Mouse (Mus musculus) MEL (cell line): Measurements from ENCODE around the gene Ass1. TPM values are rescaled to one million over a fixed set of nuclear protein-coding genes. Genes with fewer than 3 reads are reported as not detected.

ENCODE experiments used
- DNase-seq: peaks from one replicate; pipeline ENCODE4 v3.0.0; 2011; ENCODE audit warnings: low read depth, low spot score
- H3K27ac ChIP-seq: 2 replicates; pipeline ENCODE4 v1.5.1; 2012; ENCODE audit warnings: low read depth, mild to moderate bottlenecking, control low read depth, low read length, moderate library complexity; ENCODE audit not compliant: control insufficient read depth
- H3K27me3 ChIP-seq, 2 experiments: fragments of 150-350 bp in 1 of 2; sonication (generic) in 1 of 2; 2 replicates each; pipeline ENCODE4 v1.6.1; 2012; ENCODE audit warnings: low read length in 2 of 2, mild to moderate bottlenecking in 2 of 2, improper control_type of control experiment in 1 of 2, moderate library complexity in 1 of 2; ENCODE audit not compliant: insufficient read depth in 2 of 2, control insufficient read depth in 1 of 2
- H3K36me3 ChIP-seq, 2 experiments: 2 replicates each; pipeline ENCODE4 v1.6.1; 2012 to 2014; ENCODE audit warnings: low read length in 2 of 2, improper control_type of control experiment in 1 of 2, inconsistent platforms in 1 of 2, mild to moderate bottlenecking in 1 of 2; ENCODE audit not compliant: insufficient read depth in 2 of 2, control insufficient read depth in 1 of 2
- H3K4me1 ChIP-seq, 2 experiments: fragments of 150-350 bp in 1 of 2; sonication (generic) in 1 of 2; 2 replicates each; pipeline ENCODE4 v1.6.1; 2012; ENCODE audit warnings: low read length in 2 of 2, improper control_type of control experiment in 1 of 2, mild to moderate bottlenecking in 1 of 2; ENCODE audit not compliant: insufficient read depth in 2 of 2, control insufficient read depth in 1 of 2
- H3K4me3 ChIP-seq, 2 experiments: fragments of 150-350 bp in 1 of 2; sonication (generic) in 1 of 2; 2 replicates each; pipeline ENCODE4 v1.5.1; 2012; ENCODE audit warnings: low read depth in 2 of 2, low read length in 2 of 2, mild to moderate bottlenecking in 2 of 2, moderate library complexity in 2 of 2, control low read depth in 1 of 2, improper control_type of control experiment in 1 of 2; ENCODE audit not compliant: control insufficient read depth in 1 of 2, insufficient read depth in 1 of 2
- H3K79me2 ChIP-seq: 2 replicates; pipeline ENCODE4 v1.6.1; 2012; ENCODE audit warnings: mild to moderate bottlenecking, low read length, moderate library complexity; ENCODE audit not compliant: control insufficient read depth, poor library complexity, insufficient read depth
- H3K9ac ChIP-seq: 2 replicates; pipeline ENCODE4 v1.6.1; 2012; ENCODE audit warnings: low read depth, mild to moderate bottlenecking, control low read depth, low read length, moderate library complexity; ENCODE audit not compliant: control insufficient read depth, poor library complexity, severe bottlenecking
- H3K9me3 ChIP-seq: fragments of 150-350 bp; sonication (generic); replicated peaks from 2 replicates; pipeline ENCODE4 v1.6.1; 2012; ENCODE audit warnings: mild to moderate bottlenecking, low read length, improper control_type of control experiment, moderate library complexity; ENCODE audit not compliant: insufficient read depth
- CHD1 ChIP-seq: IDR thresholded peaks from 2 replicates; pipeline ENCODE4 v1.6.1; 2012; ENCODE audit warnings: low read depth, mild to moderate bottlenecking, inconsistent platforms, low read length, improper control_type of control experiment
- EP300 ChIP-seq, 2 experiments: IDR thresholded peaks; 2 replicates each; pipeline ENCODE4 v1.6.1; 2011; ENCODE audit warnings: improper control_type of control experiment in 2 of 2, low read length in 2 of 2, low read depth in 1 of 2, mild to moderate bottlenecking in 1 of 2
- GABPA ChIP-seq: IDR thresholded peaks from 2 replicates; pipeline ENCODE4 v1.6.1; 2012; ENCODE audit warnings: low read depth, mild to moderate bottlenecking, inconsistent platforms, low read length, improper control_type of control experiment, moderate library complexity
- HCFC1 ChIP-seq: IDR thresholded peaks from 2 replicates; pipeline ENCODE4 v1.6.1; 2012; ENCODE audit warnings: low read depth, mild to moderate bottlenecking, inconsistent platforms, low read length, improper control_type of control experiment, moderate library complexity
- MAFK ChIP-seq: IDR thresholded peaks from 2 replicates; pipeline ENCODE4 v1.6.1; 2011; ENCODE audit warnings: low read depth, mild to moderate bottlenecking, low read length, improper control_type of control experiment, borderline replicate concordance
- MAX ChIP-seq: IDR thresholded peaks from 2 replicates; pipeline ENCODE4 v1.6.1; 2011; ENCODE audit warnings: low read length, improper control_type of control experiment
- MAZ ChIP-seq: IDR thresholded peaks from 2 replicates; pipeline ENCODE4 v1.6.1; 2012; ENCODE audit warnings: low read depth, mild to moderate bottlenecking, inconsistent platforms, low read length, improper control_type of control experiment
- MEF2A ChIP-seq: IDR thresholded peaks from 2 replicates; pipeline ENCODE4 v1.6.1; 2014; ENCODE audit warnings: low read depth, mild to moderate bottlenecking, inconsistent platforms, low read length, improper control_type of control experiment; ENCODE audit not compliant: poor library complexity, insufficient replicate concordance, severe bottlenecking; ENCODE audit errors: extremely low read depth
- MYC ChIP-seq: IDR thresholded peaks from 2 replicates; pipeline ENCODE4 v1.6.1; 2011; ENCODE audit warnings: low read depth, mild to moderate bottlenecking, low read length, improper control_type of control experiment, moderate library complexity
- POLR2A ChIP-seq, 2 experiments: IDR thresholded peaks; 2 replicates each; pipeline ENCODE4 v1.6.1; 2011 to 2012; ENCODE audit warnings: low read length in 2 of 2, mild to moderate bottlenecking in 2 of 2, control low read depth in 1 of 2, improper control_type of control experiment in 1 of 2, low read depth in 1 of 2, moderate library complexity in 1 of 2; ENCODE audit not compliant: control insufficient read depth in 1 of 2, insufficient read depth in 1 of 2, poor library complexity in 1 of 2
- POLR2AphosphoS5 ChIP-seq: IDR thresholded peaks from 2 replicates; pipeline ENCODE4 v1.6.1; 2012; ENCODE audit warnings: low read depth, borderline replicate concordance, mild to moderate bottlenecking, inconsistent platforms, low read length, moderate library complexity, mixed read lengths
- RAD21 ChIP-seq: IDR thresholded peaks from 2 replicates; pipeline ENCODE4 v1.6.1; 2011; ENCODE audit warnings: mild to moderate bottlenecking, low read depth, low read length, improper control_type of control experiment
- RCOR1 ChIP-seq: IDR thresholded peaks from 2 replicates; pipeline ENCODE4 v1.6.1; 2012; ENCODE audit warnings: low read depth, mild to moderate bottlenecking, inconsistent platforms, low read length, improper control_type of control experiment
- SIN3A ChIP-seq: IDR thresholded peaks from 2 replicates; pipeline ENCODE4 v1.6.1; 2012; ENCODE audit warnings: low read length, improper control_type of control experiment, inconsistent platforms
- TAL1 ChIP-seq: IDR thresholded peaks from 2 replicates; pipeline ENCODE4 v1.6.1; 2012; ENCODE audit warnings: mild to moderate bottlenecking, inconsistent platforms, low read length, moderate library complexity, mixed read lengths
- TCF12 ChIP-seq: IDR thresholded peaks from 2 replicates; pipeline ENCODE4 v1.6.1; 2014; ENCODE audit warnings: low read depth, mild to moderate bottlenecking, inconsistent platforms, low read length, improper control_type of control experiment, moderate library complexity
- USF1 ChIP-seq: IDR thresholded peaks from 2 replicates; pipeline ENCODE4 v1.6.1; 2014; ENCODE audit warnings: low read depth, mild to moderate bottlenecking, inconsistent platforms, low read length, improper control_type of control experiment, moderate library complexity
- ZMIZ1 ChIP-seq: IDR thresholded peaks from 2 replicates; pipeline ENCODE4 v1.6.1; 2012; ENCODE audit warnings: low read depth, mild to moderate bottlenecking, inconsistent platforms, low read length, improper control_type of control experiment, moderate library complexity
- ZNF384 ChIP-seq: IDR thresholded peaks from 2 replicates; pipeline ENCODE4 v1.6.1; 2012; ENCODE audit warnings: low read depth, mild to moderate bottlenecking, inconsistent platforms, low read length, improper control_type of control experiment
- polyA plus RNA-seq, 2 experiments: library from polyadenylated mRNA; stranded (reverse) in 1 of 2; unstranded in 1 of 2; fragments of >175 nt in 1 of 2; fragments of >200 nt in 1 of 2; gene quantifications; 2 replicates each; pipeline versions ENCODE4 v1.2.1 to v1.2.4; 2012; ENCODE audit warnings: low replicate concordance in 2 of 2, low read depth in 1 of 2; ENCODE audit not compliant: insufficient read length in 2 of 2, insufficient read depth in 1 of 2, missing spikeins in 1 of 2
- total RNA-seq: library from RNA; depleted of rRNA; stranded (reverse); fragments of 300-350 nt; gene quantifications from 2 replicates; pipeline ENCODE4 v1.2.3, GENCODE M21; 2012

Ass1 gene
- total and polyA plus RNA-seq, 3 experiments, result 45.0 to 88.0 TPM; not detected in 1

- H3K9me3 ChIP-seq, result no peaks in the 10 kb centered on the region
- H3K9ac ChIP-seq, result no peak overlapping the region
- H3K27ac ChIP-seq, result no peak overlapping the region
- TF ChIP-seq MAX, result no peak
- TF ChIP-seq MEF2A, result no peak
- TF ChIP-seq TCF12, result no peak
- TF ChIP-seq MAFK, result no peak
- TF ChIP-seq HCFC1, result no peak
- no peak for TF ChIP-seq ZMIZ1
- TF ChIP-seq SIN3A, result no peak
- no peak for TF ChIP-seq POLR2AphosphoS5
- TF ChIP-seq MYC, result no peak
- TF ChIP-seq MAZ, result no peak
- TF ChIP-seq POLR2A (IDR thresholded peaks at IDR 0.05; ENCODE audit: control insufficient read depth in 1 of 2, insufficient read depth in 1 of 2, low read depth in 1 of 2, low read length in 2 of 2, poor library complexity in 1 of 2), result no peak
- no peak for TF ChIP-seq GABPA
- TF ChIP-seq TAL1, result no peak
- TF ChIP-seq RAD21, result no peak
- no peak for TF ChIP-seq CHD1
- TF ChIP-seq, all 39 proteins: peak for 0
- no peak for DNase-seq
- Histone ChIP-seq H3K36me3 (peaks cover 0 to 4% of the 10 kb centered on the region in 2 experiments; a peak in 1 of 4 replicates), H3K27me3 (no peaks in the 10 kb centered on the region), H3K79me2 (no peaks in the 10 kb centered on the region), H3K4me3 (no peak overlapping the region), H3K4me1 (no peaks in the 10 kb centered on the region)
These were observed 41.3 kb downstream of the Ass1 start for GRCm38 (mm10) chr2:31511316-31511715.

GRCm38 (mm10) chr2:31516557-31516956 lies 46.5 kb downstream of the Ass1 start:
- H3K4me1 ChIP-seq, result no peaks in the 10 kb centered on the region
- no peak for DNase-seq
- H3K27ac ChIP-seq, result no peak overlapping the region
- no peak overlapping the region for H3K4me3 ChIP-seq
- no peaks in the 10 kb centered on the region for H3K27me3 ChIP-seq
- no peaks in the 10 kb centered on the region for H3K79me2 ChIP-seq
- H3K9me3 ChIP-seq, result no peaks in the 10 kb centered on the region
- peaks cover 0 to 4% of the 10 kb centered on the region in 2 experiments; a peak in 1 of 4 replicates for H3K36me3 ChIP-seq
- H3K9ac ChIP-seq, result no peak overlapping the region
- no peak for TF ChIP-seq ZNF384
- no peak for TF ChIP-seq USF1
- TF ChIP-seq RCOR1, result no peak
- no peak for TF ChIP-seq MYC
- TF ChIP-seq EP300 (IDR thresholded peaks at IDR 0.05; ENCODE audit: low read depth in 1 of 2, low read length in 2 of 2), result no peak
